ENCODE assay signal across 9 mouse cellular contexts in the genomic region with DNA sequence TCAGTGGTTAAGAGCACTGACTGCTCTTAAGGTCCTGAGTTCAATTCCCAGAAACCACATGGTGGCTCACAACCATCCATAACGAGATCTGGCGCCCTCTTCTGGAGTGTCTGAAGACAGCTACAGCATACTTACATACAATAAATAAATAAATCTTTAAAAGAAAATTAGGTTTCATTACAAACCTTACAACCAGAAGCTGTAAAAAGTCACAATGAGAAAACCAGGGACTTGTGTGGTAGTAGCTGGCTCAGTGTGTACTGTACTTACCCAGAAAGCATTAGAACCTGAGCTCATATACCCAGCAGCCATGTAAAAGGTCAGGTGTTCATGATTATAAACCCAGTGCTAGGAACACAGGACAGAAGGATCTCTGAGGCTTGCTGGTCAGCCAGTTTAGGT. TPM values are rescaled to one million over a fixed set of nuclear protein-coding genes. Genes with fewer than 3 reads are reported as not detected.
DNase-seq lines count a peak whose midpoint lies in the region; ATAC-seq and TF ChIP-seq lines count a peak whose summit lies in the region.
"Had no signal": no experiment of that assay in that cellular context is flagged by ENCODE, and none has a peak within 500 bp of the region (broad histone marks: within the 10 kb centered on the region; RNA-seq: fewer than 3 reads in every experiment).

No protein-coding gene starts in this region.

- no peak for ATAC-seq in forebrain, postnatal 0 days
- ATAC-seq in forebrain, embryonic 15.5 days (replicated peaks): no peak
- no peak for ATAC-seq in lung, postnatal 0 days

- peak; percentile 29 for TF ChIP-seq CTCF in forebrain, postnatal 0 days (IDR thresholded peaks at IDR 0.05; ENCODE audit: low read depth)
- TF ChIP-seq CTCF in lung, postnatal 0 days (IDR thresholded peaks at IDR 0.05): peak; percentile 49
- TF ChIP-seq CTCF in bone marrow macrophage, adult 2 months (IDR thresholded peaks at IDR 0.05; ENCODE audit: low read depth, low read length): no peak

- 77% methylated on average over 2 of the region's 2 CpGs for WGBS in forebrain, postnatal 0 days
- WGBS in forebrain, embryonic 15.5 days: 75% methylated on average over 2 of the region's 2 CpGs
- 64% methylated on average over 2 of the region's 2 CpGs for WGBS in lung, postnatal 0 days

- no peak overlapping the region for H3K4me3 ChIP-seq in forebrain, postnatal 0 days (ENCODE audit: low read depth, low read length)
- H3K4me3 ChIP-seq in forebrain, embryonic 15.5 days: no peak overlapping the region
- H3K4me3 ChIP-seq in lung, postnatal 0 days (ENCODE audit: low read depth, low read length): no peak overlapping the region
- H3K4me3 ChIP-seq in bone marrow macrophage, adult 2 months (ENCODE audit: insufficient read depth, low read length): peak overlapping the region; percentile 71; the same call in 1 of the 2 replicates

- no peak overlapping the region for H3K9ac ChIP-seq in forebrain, postnatal 0 days
- no peak overlapping the region for H3K9ac ChIP-seq in forebrain, embryonic 15.5 days (replicated peaks)
- no peak overlapping the region for H3K9ac ChIP-seq in lung, postnatal 0 days (replicated peaks; ENCODE audit: low read depth)

- H3K9me3 ChIP-seq in forebrain, postnatal 0 days (ENCODE audit: low read length): no peaks in the 10 kb centered on the region
- no peaks in the 10 kb centered on the region for H3K9me3 ChIP-seq in forebrain, embryonic 15.5 days
- no peaks in the 10 kb centered on the region for H3K9me3 ChIP-seq in lung, postnatal 0 days (ENCODE audit: low read length)

- no peaks in the 10 kb centered on the region for H3K27me3 ChIP-seq in forebrain, postnatal 0 days (ENCODE audit: insufficient read depth, low read length)
- H3K27me3 ChIP-seq in forebrain, embryonic 15.5 days: no peaks in the 10 kb centered on the region
- H3K27me3 ChIP-seq in lung, postnatal 0 days (replicated peaks; ENCODE audit: insufficient read depth, low read length): no peaks in the 10 kb centered on the region

- H3K27ac ChIP-seq in forebrain, postnatal 0 days (ENCODE audit: low read depth, low read length): no peak overlapping the region
- no peak overlapping the region for H3K27ac ChIP-seq in forebrain, embryonic 15.5 days (replicated peaks)
- no peak overlapping the region for H3K27ac ChIP-seq in lung, postnatal 0 days (ENCODE audit: low read length)
- H3K27ac ChIP-seq in bone marrow macrophage, adult 2 months (ENCODE audit: insufficient read depth, low read depth, low read length): no peak overlapping the region

- no peak overlapping the region for H3K4me2 ChIP-seq in forebrain, postnatal 0 days (ENCODE audit: low read depth)
- H3K4me2 ChIP-seq in forebrain, embryonic 15.5 days (replicated peaks): no peak overlapping the region
- H3K4me2 ChIP-seq in lung, postnatal 0 days (replicated peaks; ENCODE audit: low read depth, low read length): no peak overlapping the region

- no peaks in the 10 kb centered on the region for H3K36me3 ChIP-seq in forebrain, postnatal 0 days (ENCODE audit: insufficient read depth)
- H3K36me3 ChIP-seq in forebrain, embryonic 15.5 days: no peaks in the 10 kb centered on the region
- H3K36me3 ChIP-seq in lung, postnatal 0 days (ENCODE audit: insufficient read depth, low read length): no peaks in the 10 kb centered on the region

- DNase-seq in forebrain, postnatal 0 days: no peak
- no peak for DNase-seq in lung, postnatal 0 days (ENCODE audit: low spot score)
- no peak for DNase-seq in lung, postnatal 14 days
- peak; percentile 30 for DNase-seq in naive thymus-derived CD4-positive, alpha-beta T cell, adult 2 months (ENCODE audit: low read depth)
- DNase-seq in layer of hippocampus, postnatal 25 days (ENCODE audit: extremely low spot score in 1 of 2, low spot score in 1 of 2): no peak
- no peak for DNase-seq in right cerebral cortex, adult 2 months (ENCODE audit: low spot score in 2 of 2)
- DNase-seq: retina, postnatal 1 day had no signal

- TF ChIP-seq POLR2A in bone marrow macrophage, adult 2 months (IDR thresholded peaks at IDR 0.05; ENCODE audit: borderline replicate concordance, low read depth, low read length): no peak

- TF ChIP-seq EP300 in lung, postnatal 0 days (IDR thresholded peaks at IDR 0.05): no peak

- H3K4me1 ChIP-seq in forebrain, postnatal 0 days (ENCODE audit: insufficient read depth): peaks cover 8% of the 10 kb centered on the region; the same call in 1 of the 2 replicates
- H3K4me1 ChIP-seq in forebrain, embryonic 15.5 days: peaks cover 13% of the 10 kb centered on the region
- H3K4me1 ChIP-seq in lung, postnatal 0 days (ENCODE audit: insufficient read depth, low read depth, low read length): peaks cover 4% of the 10 kb centered on the region; the same call in 1 of the 2 replicates
- H3K4me1 ChIP-seq in bone marrow macrophage, adult 2 months (ENCODE audit: control insufficient read depth, insufficient read depth, low read length): peaks cover 4% of the 10 kb centered on the region; the same call in 1 of the 2 replicates

RNA-seq across cellular contexts. Expression of a gene that starts 1.4 kb away (rescaled TPM):
- total RNA-seq in forebrain, postnatal 0 days (2014; rRNA removed): 12.5 and 13.0 TPM in 2 replicates
- 30.5 and 32.3 TPM in 2 replicates for polyA plus RNA-seq in forebrain, postnatal 0 days (2015; fragmentation: Nextera tagmentation; extraction: Ambion mirVana)
- polyA plus RNA-seq in forebrain, embryonic 15.5 days (2015; fragmentation: Nextera tagmentation; extraction: Ambion mirVana): 27.2 and 34.6 TPM in 2 replicates
- 24.1 and 25.6 TPM in 2 replicates for polyA plus RNA-seq in lung, postnatal 0 days (2015; fragmentation: Nextera tagmentation; extraction: Ambion mirVana)
- polyA plus RNA-seq in bone marrow macrophage, adult 2 months (2012; ENCODE audit: insufficient read depth, insufficient read length, missing spikeins): 19.4 and 20.0 TPM in 2 replicates
- 10 to 100 TPM; 14.2 to 18.0 TPM for total RNA-seq in layer of hippocampus, postnatal 25 days (2021)

RNA-seq across cellular contexts. Expression of a gene that starts 13.1 kb away (rescaled TPM):
- 42.9 and 53.9 TPM in 2 replicates for total RNA-seq in forebrain, postnatal 0 days (2014; rRNA removed)
- polyA plus RNA-seq in forebrain, postnatal 0 days (2015; fragmentation: Nextera tagmentation; extraction: Ambion mirVana): 7.7 and 10.9 TPM in 2 replicates
- polyA plus RNA-seq in forebrain, embryonic 15.5 days (2015; fragmentation: Nextera tagmentation; extraction: Ambion mirVana): 15.2 and 16.2 TPM in 2 replicates
- polyA plus RNA-seq in lung, postnatal 0 days (2015; fragmentation: Nextera tagmentation; extraction: Ambion mirVana): 9.9 and 10.4 TPM in 2 replicates
- 38.7 and 40.5 TPM in 2 replicates for polyA plus RNA-seq in bone marrow macrophage, adult 2 months (2012; ENCODE audit: insufficient read depth, insufficient read length, missing spikeins)
- total RNA-seq in layer of hippocampus, postnatal 25 days (2021): 100 to 1,000 TPM; 112 to 139 TPM

RNA-seq across cellular contexts. Expression of a gene that starts 22.6 kb away (rescaled TPM):
- 130 and 152 TPM in 2 replicates for total RNA-seq in forebrain, postnatal 0 days (2014; rRNA removed)
- polyA plus RNA-seq in forebrain, postnatal 0 days (2015; fragmentation: Nextera tagmentation; extraction: Ambion mirVana): 287 and 316 TPM in 2 replicates
- 299 and 312 TPM in 2 replicates for polyA plus RNA-seq in forebrain, embryonic 15.5 days (2015; fragmentation: Nextera tagmentation; extraction: Ambion mirVana)
- polyA plus RNA-seq in lung, postnatal 0 days (2015; fragmentation: Nextera tagmentation; extraction: Ambion mirVana): 185 and 187 TPM in 2 replicates
- 211 and 236 TPM in 2 replicates for polyA plus RNA-seq in bone marrow macrophage, adult 2 months (2012; ENCODE audit: insufficient read depth, insufficient read length, missing spikeins)
- total RNA-seq in layer of hippocampus, postnatal 25 days (2021): 100 to 1,000 TPM; 125 to 138 TPM
